Mouse (Mus musculus): ENCODE data around the gene Raver1. TPM values are rescaled to one million over a fixed set of nuclear protein-coding genes. Genes with fewer than 3 reads are reported as not detected.
A peak's percentile ranks its signal among the peaks of the same experiment; 100 is the strongest.

The Raver1 gene
- total RNA-seq, 2 experiments from 2014 or later = 31.2 to 31.4 TPM

DNA sequence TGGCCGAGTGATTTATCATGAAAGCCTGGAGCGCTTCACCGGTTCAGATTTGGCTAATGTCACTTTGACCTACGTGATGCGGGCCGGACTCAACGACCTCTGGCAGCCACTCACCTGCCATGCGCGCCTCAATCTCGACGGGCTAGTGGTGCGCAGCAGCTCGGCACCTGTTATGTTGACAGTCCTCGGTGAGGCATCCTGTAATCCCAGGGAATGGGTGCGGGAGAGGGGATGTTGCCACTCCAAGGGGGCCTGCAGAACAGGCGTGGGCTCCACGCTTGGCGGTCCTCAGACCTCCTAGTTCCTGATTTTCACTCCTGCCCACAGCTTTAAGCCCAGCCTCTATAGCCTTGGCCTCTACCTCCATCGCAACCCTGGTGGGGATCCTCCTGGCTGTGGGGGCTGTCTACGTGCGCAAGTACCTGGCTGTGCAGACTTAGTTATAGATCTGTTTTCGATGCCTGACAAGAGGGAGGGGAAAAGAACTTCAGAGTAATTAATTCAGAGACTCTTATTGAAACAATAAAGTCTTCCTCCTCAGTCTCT is 61.7 kb downstream of the Raver1 start:
- intact Hi-C loops (cut with DNase I) = loop anchor here (5.0 kb wide), 2 partner anchors 42 to 102 kb away; partner anchors contain the start of genes Fdx1l, Gm49373 and Tyk2
- DNase-seq (ENCODE audit: extremely low spot score in 1 of 2, low spot score in 2 of 2) = peak in 1 of 2 experiments; percentile 39

- peak in 1 of 2 experiments; percentile 87 for DNase-seq (ENCODE audit: extremely low spot score in 1 of 2, low spot score in 2 of 2)
- intact Hi-C loops (cut with DNase I) = loop anchor here (5.0 kb wide), 2 partner anchors 43 to 103 kb away; partner anchors contain the start of genes Fdx1l, Gm49373 and Tyk2
Observed at GRCm38 (mm10) chr9:21029291-21030054, 62.3 kb downstream of the Raver1 start, which contains the start of gene Icam4. TSS of gene Icam4 (plus strand) at chr9:21029373.

GRCm38 (mm10) chr9:21028560-21029110 is 63.2 kb downstream of the Raver1 start:
- intact Hi-C loops (cut with DNase I) = no loop called here

GRCm38 (mm10) chr9:21027774-21028290 is 64.0 kb downstream of the Raver1 start:
- intact Hi-C loops (cut with DNase I) = no loop called here
- DNase-seq (ENCODE audit: extremely low spot score in 1 of 2, low spot score in 2 of 2) = peak in 1 of 2 experiments; percentile 81

More at GRCm38 (mm10) chr9:21028560-21029110, 63.2 kb downstream of the Raver1 start:
- no peak for DNase-seq (ENCODE audit: extremely low spot score in 1 of 2, low spot score in 2 of 2)

GRCm38 (mm10) chr9:21026849-21027248 is 65.0 kb downstream of the Raver1 start:
- DNase-seq (ENCODE audit: extremely low spot score in 1 of 2, low spot score in 2 of 2) = no peak
- intact Hi-C loops (cut with DNase I) = no loop called here

DNA sequence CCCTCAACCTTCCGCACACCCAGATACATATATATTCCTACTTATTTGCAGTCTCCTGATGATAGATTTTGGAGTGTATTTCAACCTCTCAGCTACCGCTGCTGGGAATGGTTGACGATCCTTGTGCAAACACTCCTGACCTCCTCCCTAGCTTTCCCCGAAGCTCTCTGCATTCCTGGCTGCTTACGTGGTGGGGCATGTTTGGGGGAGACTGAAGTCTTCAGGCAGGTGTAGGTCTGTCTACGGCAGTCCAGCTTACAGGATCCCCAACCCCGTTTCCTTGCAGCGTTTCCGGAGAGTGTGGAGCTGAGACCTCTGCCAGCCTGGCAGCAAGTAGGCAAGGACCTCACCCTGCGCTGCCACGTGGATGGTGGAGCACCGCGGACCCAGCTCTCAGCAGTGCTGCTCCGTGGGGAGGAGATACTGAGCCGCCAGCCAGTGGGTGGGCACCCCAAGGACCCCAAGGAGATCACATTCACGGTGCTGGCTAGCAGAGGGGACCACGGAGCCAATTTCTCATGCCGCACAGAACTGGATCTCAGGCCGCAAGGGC is 66.5 kb downstream of the Raver1 start:
- no peak for DNase-seq (ENCODE audit: extremely low spot score in 1 of 2, low spot score in 2 of 2)
- intact Hi-C loops (cut with DNase I) = no loop called here

Small RNAs within 50 kb of the gene (microRNA-seq; reads per million reads assigned to microRNA genes)
- not detected for gene Mir1900
- 1.1 reads per million for gene Mir7082

Other genes starting within 250 kb of the Raver1 start
- gene A230050P20Rik, start 223.4 kb downstream of the Raver1 start, total RNA-seq (2021) = 10 to 100 TPM; 48.8 to 50.5 TPM
- 1 to 10 TPM; 8.8 to 9.7 TPM for gene Angptl6, start 212.3 kb downstream of the Raver1 start, total RNA-seq (2021)
- 10 to 100 TPM; 27.8 to 30.0 TPM for gene Ppan, start 203.8 kb downstream of the Raver1 start, total RNA-seq (2021)
- 100 to 1,000 TPM; 120 to 127 TPM for gene Eif3g, start 193.4 kb downstream of the Raver1 start, total RNA-seq (2021)
- gene Dnmt1, start 132.1 kb downstream of the Raver1 start, total RNA-seq (2021) = 10 to 100 TPM; 51.1 to 54.7 TPM
- 1 to 10 TPM; 1.5 to 1.6 TPM for gene S1pr2, start 115.2 kb downstream of the Raver1 start, total RNA-seq (2021)
- gene Mrpl4, start 89.3 kb downstream of the Raver1 start, total RNA-seq (2021) = 10 to 100 TPM; 53.3 to 56.0 TPM
- gene Icam1, start 76.0 kb downstream of the Raver1 start, total RNA-seq (2021) = 1 to 10 TPM; 3.1 to 3.3 TPM
- under 1 TPM in 1 of 2 experiments, not detected in 1; 0.63 TPM for gene Icam4, start 62.6 kb downstream of the Raver1 start, total RNA-seq (2021)
- gene Icam5, start 59.9 kb downstream of the Raver1 start, total RNA-seq (2021) = 100 to 1,000 TPM; 204 to 220 TPM
- under 1 TPM in 1 of 2 experiments, not detected in 1; 0.97 TPM for gene Zglp1, start 24.9 kb downstream of the Raver1 start, total RNA-seq (2021)
- gene Gm49373, start 18.9 kb downstream of the Raver1 start, total RNA-seq (2021) = 1 to 10 TPM in 1 of 2 experiments, not detected in 1; 1.1 TPM
- gene Fdx1l, start 18.4 kb downstream of the Raver1 start, total RNA-seq (2021) = 10 to 100 TPM; 48.1 to 53.0 TPM
- gene Gm38431, start within 50 bp of the Raver1 start, total RNA-seq (2021) = 1 to 10 TPM; 2.1 to 3.2 TPM
- gene Tyk2, start 39.2 kb upstream of the Raver1 start, total RNA-seq (2021) = 10 to 100 TPM; 11.2 to 13.2 TPM
- 100 to 1,000 TPM; 127 to 129 TPM for gene Cdc37, start 58.0 kb upstream of the Raver1 start, total RNA-seq (2021)
- 10 to 100 TPM; 65.6 to 67.5 TPM for gene Pde4a, start 73.7 kb upstream of the Raver1 start, total RNA-seq (2021)
- gene Keap1, start 147.4 kb upstream of the Raver1 start, total RNA-seq (2021) = 10 to 100 TPM; 47.9 to 50.8 TPM
- gene S1pr5, start 156.4 kb upstream of the Raver1 start, total RNA-seq (2021) = 1 to 10 TPM; 2.2 to 2.3 TPM
- 10 to 100 TPM; 29.7 to 33.9 TPM for gene Atg4d, start 173.3 kb upstream of the Raver1 start, total RNA-seq (2021)
- gene Kri1, start 196.0 kb upstream of the Raver1 start, total RNA-seq (2021) = 10 to 100 TPM; 34.4 to 39.4 TPM
- 10 to 100 TPM; 66.6 to 73.9 TPM for gene Cdkn2d, start 199.4 kb upstream of the Raver1 start, total RNA-seq (2021)
- gene Ap1m2, start 220.3 kb upstream of the Raver1 start, total RNA-seq (2021) = 1 to 10 TPM; 1.1 to 1.9 TPM
- 10 to 100 TPM; 66.4 to 67.7 TPM for gene Slc44a2, start 228.7 kb upstream of the Raver1 start, total RNA-seq (2021)